Mouse (Mus musculus) heart, adult 2 months (tissue): ENCODE data around the gene Man1c1. TPM values are rescaled to one million over a fixed set of nuclear protein-coding genes. Genes with fewer than 3 reads are reported as not detected.

Source experiments
- DNase-seq, 2 experiments: peaks; one replicate each; pipeline ENCODE4 v3.0.0; 2021
- H3K27ac ChIP-seq: fragments of 200-600 bp; 2 replicates; pipeline ENCODE4 v1.8.1; 2022
- H3K27me3 ChIP-seq: fragments of 200-500 bp; 2 replicates; pipeline ENCODE4 v1.6.1; 2012; ENCODE audit warnings: mild to moderate bottlenecking, low read length, inconsistent platforms, mixed read lengths; ENCODE audit not compliant: control insufficient read depth, insufficient read depth
- H3K36me3 ChIP-seq: fragments of 200-500 bp; 2 replicates; pipeline ENCODE4 v1.6.1; 2012; ENCODE audit warnings: low read length, inconsistent platforms; ENCODE audit not compliant: control insufficient read depth, insufficient read depth
- H3K4me1 ChIP-seq: fragments of 200-500 bp; 2 replicates; pipeline ENCODE4 v1.6.1; 2011; ENCODE audit warnings: low read length; ENCODE audit not compliant: control insufficient read depth, insufficient read depth
- H3K4me3 ChIP-seq: fragments of 200-600 bp; 2 replicates; pipeline ENCODE4 v1.8.1; 2022
- H3K79me2 ChIP-seq: fragments of 200-500 bp; replicated peaks from 2 replicates; pipeline ENCODE4 v1.6.1; 2012; ENCODE audit warnings: mild to moderate bottlenecking, inconsistent platforms, low read length, moderate library complexity, mixed read lengths; ENCODE audit not compliant: control insufficient read depth, insufficient read depth
- H3K9ac ChIP-seq: fragments of 200-500 bp; 2 replicates; pipeline ENCODE4 v1.6.1; 2012; ENCODE audit warnings: low read depth, mild to moderate bottlenecking, control low read depth, inconsistent platforms, low read length, mixed read lengths
- CTCF ChIP-seq: fragments of 200-600 bp; IDR thresholded peaks from 2 replicates; pipeline ENCODE4 v1.8.1; 2022; ENCODE audit warnings: antibody characterized with exemption, mild to moderate bottlenecking, moderate library complexity
- EP300 ChIP-seq: fragments of 200-500 bp; IDR thresholded peaks from 2 replicates; pipeline ENCODE4 v1.6.1; 2011; ENCODE audit warnings: low read depth, low read length, control low read depth; ENCODE audit not compliant: insufficient read depth
- POLR2A ChIP-seq: fragments of 200-500 bp; IDR thresholded peaks from 2 replicates; pipeline ENCODE4 v1.6.1; 2011; ENCODE audit warnings: mild to moderate bottlenecking, low read depth, low read length, control low read depth; ENCODE audit not compliant: insufficient read depth
- WGBS: fragments of 180-500 bp; shearing (Covaris S2); methylation state at CpG from one replicate; pipeline ENCODE4 v1.1.7; 2018; 5-methylcytosine and 5-hydroxymethylcytosine counted together
- intact Hi-C: fragments of 180-260 bp; cut with DNase I; formaldehyde crosslinking; loops from one replicate; pipeline ENCODE4 v1.15.1; 2025
- polyA plus RNA-seq: library from polyadenylated mRNA; depleted of rRNA; stranded (reverse); fragments of >200 nt; gene quantifications from 2 replicates; pipeline ENCODE4 v1.2.3, GENCODE M21; 2012
- total RNA-seq, 2 experiments: library from RNA; stranded (reverse); gene quantifications; 2 replicates each; pipeline ENCODE4 v1.2.3; 2021

Gene Man1c1
- total and polyA plus RNA-seq, 3 experiments = 14.1 to 28.4 (median 24.8) TPM

DNA sequence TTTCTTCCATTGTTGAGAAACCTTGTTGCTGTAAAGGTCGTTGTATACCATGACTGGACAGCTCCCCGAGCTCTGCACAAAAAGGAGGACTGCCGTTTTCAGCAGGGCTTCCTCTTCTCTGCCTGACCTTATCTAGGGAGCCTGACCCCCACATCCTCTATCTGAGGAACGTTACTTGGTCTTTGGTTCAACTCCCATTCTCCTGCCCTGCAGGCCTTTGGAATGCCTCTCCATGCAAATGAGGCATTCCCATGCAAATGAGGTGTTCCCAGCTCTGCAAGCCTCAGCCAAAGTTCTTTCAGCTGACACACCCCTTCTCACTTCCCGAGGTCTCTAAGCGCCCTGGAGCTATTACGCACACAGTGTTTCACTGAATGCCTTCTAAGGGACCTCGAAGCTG, 26.0 kb upstream of the Man1c1 start:
- peaks cover 18% of the 10 kb centered on the region for H3K4me1 ChIP-seq
- intact Hi-C loops = loop anchor here (5.0 kb wide), 1 partner anchor 37 kb away; the partner anchor contains the start of gene Ldlrap1
- H3K9ac ChIP-seq = no peak overlapping the region
- no peaks in the 10 kb centered on the region for H3K79me2 ChIP-seq
- no peaks in the 10 kb centered on the region for H3K36me3 ChIP-seq
- no peak overlapping the region for H3K4me3 ChIP-seq
- no peak overlapping the region for H3K27ac ChIP-seq
- 9% methylated on average over 8 of the region's 8 CpGs for WGBS
- TF ChIP-seq EP300 (no peak), CTCF (no peak), POLR2A (no peak)
- DNase-seq = peak in 1 of 2 experiments; percentile 45
- H3K27me3 ChIP-seq = no peaks in the 10 kb centered on the region

DNA sequence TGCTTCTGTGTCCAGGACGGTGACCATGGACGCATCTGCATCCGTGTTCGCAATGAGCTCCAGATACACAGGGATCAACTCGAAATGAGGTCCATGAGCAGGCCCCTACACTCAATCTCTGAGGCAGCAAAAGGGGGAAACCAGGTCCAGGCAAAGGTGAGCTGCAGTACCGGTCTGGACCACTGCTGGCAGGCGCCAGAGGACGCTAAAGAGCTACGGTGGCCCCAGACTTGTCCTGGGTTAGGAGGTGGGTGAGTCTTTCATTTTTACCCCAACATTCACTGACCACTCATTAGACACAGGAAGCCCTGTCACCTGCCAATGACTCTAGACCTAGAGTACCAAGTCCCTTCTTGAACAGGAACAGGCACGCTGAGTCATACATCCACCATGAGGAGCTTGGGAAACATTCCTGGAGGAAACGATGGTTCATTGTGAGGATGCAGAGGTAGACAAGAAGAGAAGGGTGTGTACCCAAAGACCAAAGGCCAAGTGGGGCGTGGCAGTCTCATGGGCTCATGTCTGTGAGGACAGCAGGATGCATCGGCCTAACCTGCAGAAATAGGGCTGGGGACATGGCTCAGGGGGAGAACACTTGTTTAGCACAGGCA, 21.8 kb upstream of the Man1c1 start:
- DNase-seq = no peak
- intact Hi-C loops = no loop called here
- H3K4me3 ChIP-seq = no peak overlapping the region
- no peak overlapping the region for H3K27ac ChIP-seq
- H3K9ac ChIP-seq = no peak overlapping the region
- H3K27me3 ChIP-seq = no peaks in the 10 kb centered on the region
- TF ChIP-seq EP300 (no peak), CTCF (peak; percentile 57), POLR2A (no peak)
- H3K36me3 ChIP-seq = no peaks in the 10 kb centered on the region
- WGBS = 77% methylated on average over 13 of the region's 13 CpGs
- H3K4me1 ChIP-seq = peaks cover 6% of the 10 kb centered on the region
- no peaks in the 10 kb centered on the region for H3K79me2 ChIP-seq

DNA sequence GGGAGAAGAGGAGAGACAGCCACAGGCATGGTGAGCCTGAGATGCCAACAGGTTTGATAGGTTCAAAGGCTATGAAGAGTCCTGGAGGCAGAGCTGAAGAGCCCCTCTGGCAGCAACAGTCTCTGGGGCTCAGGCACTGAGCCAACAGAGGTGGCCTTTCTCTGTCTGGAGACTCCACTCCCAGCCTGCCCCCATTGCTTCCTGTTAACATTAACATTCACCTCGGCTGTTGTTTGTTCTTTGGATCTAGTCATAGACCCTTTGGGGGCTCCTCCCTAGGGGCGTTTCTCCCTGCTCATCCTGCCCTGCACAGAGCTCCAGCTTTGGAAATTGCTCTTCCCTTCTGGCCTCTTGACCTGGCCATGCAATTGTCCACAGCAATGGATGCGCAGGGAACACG, 20.9 kb upstream of the Man1c1 start:
- no peaks in the 10 kb centered on the region for H3K27me3 ChIP-seq
- H3K4me3 ChIP-seq = no peak overlapping the region
- no peaks in the 10 kb centered on the region for H3K79me2 ChIP-seq
- no peak overlapping the region for H3K27ac ChIP-seq
- DNase-seq = no peak
- H3K36me3 ChIP-seq = no peaks in the 10 kb centered on the region
- no peak overlapping the region for H3K9ac ChIP-seq
- H3K4me1 ChIP-seq = peaks cover 4% of the 10 kb centered on the region
- WGBS = 39% methylated on average over 4 of the region's 4 CpGs
- intact Hi-C loops = no loop called here
- TF ChIP-seq CTCF (no peak), POLR2A (no peak), EP300 (no peak)

DNA sequence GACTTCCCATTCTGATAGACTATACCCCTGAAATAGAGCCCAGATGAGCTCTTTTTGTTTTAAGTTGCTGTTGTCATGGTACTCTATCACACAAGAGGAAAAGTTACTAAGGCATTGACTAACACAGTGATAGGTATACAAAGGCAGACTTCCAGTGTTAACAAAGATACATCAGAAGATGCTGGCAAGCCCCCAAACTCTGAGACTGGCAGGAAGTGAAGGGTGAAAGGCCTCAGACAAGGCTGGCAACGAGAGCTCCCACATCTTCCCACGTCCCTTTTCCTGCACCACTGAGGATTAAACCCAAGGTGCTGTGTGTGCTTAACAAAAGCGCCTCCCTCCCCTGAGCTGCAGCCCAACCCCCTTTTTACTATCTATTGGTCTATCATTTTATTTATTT, 19.2 kb upstream of the Man1c1 start:
- WGBS = 64% methylated on average over 3 of the region's 3 CpGs
- H3K79me2 ChIP-seq = no peaks in the 10 kb centered on the region

DNA sequence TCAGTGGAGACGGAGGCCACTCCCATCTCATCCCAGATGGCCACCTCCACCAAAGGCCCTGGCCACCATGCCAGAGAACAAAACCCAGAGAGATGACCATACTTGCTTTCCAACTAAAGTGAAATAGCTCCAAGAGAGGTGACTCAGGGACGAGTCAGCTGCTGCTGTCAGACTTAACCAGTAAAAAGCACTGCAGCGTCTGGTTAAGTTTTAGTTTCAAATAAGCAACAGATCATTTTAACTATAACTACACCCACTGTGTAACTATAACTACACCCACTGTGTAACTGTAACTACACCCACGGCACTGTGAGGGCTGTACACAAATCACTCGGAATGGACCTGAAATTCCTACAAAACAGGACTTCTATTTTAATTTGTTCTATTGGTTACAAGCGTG, 17.0 kb upstream of the Man1c1 start:
- 80% methylated on average over 6 of the region's 6 CpGs for WGBS
- H3K27me3 ChIP-seq = no peaks in the 10 kb centered on the region
- no peak overlapping the region for H3K27ac ChIP-seq
- no peak for DNase-seq
- TF ChIP-seq POLR2A (no peak), EP300 (no peak), CTCF (no peak)
- no peaks in the 10 kb centered on the region for H3K36me3 ChIP-seq
- intact Hi-C loops = no loop called here
- H3K4me3 ChIP-seq = no peak overlapping the region
- no peaks in the 10 kb centered on the region for H3K79me2 ChIP-seq
- peaks cover 4% of the 10 kb centered on the region for H3K4me1 ChIP-seq
- no peak overlapping the region for H3K9ac ChIP-seq

More for the DNA sequence above, 19.2 kb upstream of the Man1c1 start:
- no peak overlapping the region for H3K9ac ChIP-seq
- H3K4me3 ChIP-seq = no peak overlapping the region
- H3K4me1 ChIP-seq = peaks cover 4% of the 10 kb centered on the region
- no peak overlapping the region for H3K27ac ChIP-seq
- no peaks in the 10 kb centered on the region for H3K36me3 ChIP-seq
- TF ChIP-seq CTCF (no peak), POLR2A (no peak), EP300 (no peak)
- H3K27me3 ChIP-seq = no peaks in the 10 kb centered on the region
- DNase-seq = no peak
- intact Hi-C loops = no loop called here

DNA sequence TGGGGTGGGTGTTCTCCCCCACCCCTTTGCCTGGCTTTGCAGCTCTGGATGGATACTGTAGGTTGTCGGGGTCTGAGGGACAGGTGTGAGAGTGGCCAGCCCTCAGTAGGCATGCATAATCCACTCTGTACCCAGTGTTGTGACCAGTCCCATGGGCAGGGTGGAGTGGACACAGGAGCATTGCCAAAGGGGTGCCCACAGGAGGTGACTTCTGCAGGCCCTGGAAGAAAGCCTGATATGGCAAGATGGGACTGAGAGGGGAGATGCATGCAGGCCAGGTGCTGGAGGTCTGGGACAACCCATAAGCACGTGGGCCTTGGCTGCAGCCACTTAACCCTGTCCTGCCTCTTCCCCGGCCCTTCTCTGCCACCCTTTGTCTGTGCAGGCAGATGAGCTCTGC, 16.3 kb upstream of the Man1c1 start:
- Histone ChIP-seq H3K27me3 (no peaks in the 10 kb centered on the region), H3K36me3 (no peaks in the 10 kb centered on the region), H3K9ac (no peak overlapping the region), H3K4me1 (peaks cover 4% of the 10 kb centered on the region), H3K4me3 (no peak overlapping the region), H3K79me2 (no peaks in the 10 kb centered on the region), H3K27ac (no peak overlapping the region)
- no peak for TF ChIP-seq CTCF
- no peak for TF ChIP-seq EP300
- TF ChIP-seq POLR2A = no peak
- DNase-seq = no peak
- WGBS = 70% methylated on average over 3 of the region's 3 CpGs
- intact Hi-C loops = no loop called here
